ENCODE assay signal across 8 mouse cellular contexts in the genomic region with DNA sequence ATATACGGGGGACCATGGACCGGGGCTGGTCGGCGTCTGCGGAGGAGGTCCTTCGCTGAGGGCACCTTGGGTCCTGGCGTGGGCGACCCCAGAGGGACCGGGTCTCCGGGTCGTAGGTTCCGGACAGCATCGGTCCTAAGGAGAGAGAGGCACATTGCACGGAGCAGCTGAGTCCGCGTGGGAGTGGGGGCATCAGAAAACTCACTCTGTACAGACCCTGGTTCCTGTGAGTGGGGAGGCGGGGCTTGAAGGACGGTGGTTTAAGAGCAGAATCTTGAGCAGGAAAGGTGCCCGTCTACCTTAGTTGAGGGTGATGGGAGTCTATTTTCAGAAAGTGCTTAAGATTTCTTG. TPM values are rescaled to one million over a fixed set of nuclear protein-coding genes. Genes with fewer than 3 reads are reported as not detected.
DNase-seq lines count a peak whose midpoint lies in the region; ATAC-seq and TF ChIP-seq lines count a peak whose summit lies in the region.

No protein-coding gene starts in this region.

- H3K4me3 ChIP-seq in CH12.LX (replicated peaks in 1 of 3; ENCODE audit: low read depth in 2 of 3, low read length in 2 of 3, poor library complexity in 1 of 3): peak overlapping the region; percentile 78 to 93 (median 89)
- H3K4me3 ChIP-seq in erythroblast, embryonic 14.5 days (replicated peaks): peak overlapping the region; percentile 70
- H3K4me3 ChIP-seq in intestine, postnatal 0 days (ENCODE audit: low read depth, low read length): peak overlapping the region; percentile 81
- peak overlapping the region; percentile 83 for H3K4me3 ChIP-seq in midbrain, postnatal 0 days (ENCODE audit: low read depth, low read length)

- H3K36me3 ChIP-seq in CH12.LX (replicated peaks in 1 of 2; ENCODE audit: control insufficient read depth in 1 of 2, insufficient read depth in 1 of 2, low read length in 1 of 2): peaks cover 28 to 45% of the 10 kb centered on the region in 2 experiments
- peaks cover 53% of the 10 kb centered on the region for H3K36me3 ChIP-seq in erythroblast, embryonic 14.5 days (ENCODE audit: control insufficient read depth)
- H3K36me3 ChIP-seq in intestine, postnatal 0 days (ENCODE audit: control insufficient read depth, insufficient read depth): peaks cover 31% of the 10 kb centered on the region
- H3K36me3 ChIP-seq in midbrain, postnatal 0 days (ENCODE audit: insufficient read depth, low read length): peaks cover 32% of the 10 kb centered on the region

- H3K27me3 ChIP-seq in CH12.LX (replicated peaks): no peaks in the 10 kb centered on the region
- H3K27me3 ChIP-seq in erythroblast, embryonic 14.5 days (ENCODE audit: control insufficient read depth): no peaks in the 10 kb centered on the region
- H3K27me3 ChIP-seq in intestine, postnatal 0 days (replicated peaks; ENCODE audit: control insufficient read depth, insufficient read depth, low read length): no peaks in the 10 kb centered on the region
- no peaks in the 10 kb centered on the region for H3K27me3 ChIP-seq in midbrain, postnatal 0 days (ENCODE audit: insufficient read depth, low read length)

- TF ChIP-seq EP300 in CH12.LX (IDR thresholded peaks at IDR 0.05; ENCODE audit: low read length): no peak

- dilution Hi-C loops in CH12.LX (cut with MboI; ENCODE audit: extremely low pct_ligation_motif_present, extremely low pct_unique_long_range_greater_than_20kb, low sequenced_read_pairs): no loop called here

- 0 out of 2 replicates have a peak overlapping the region, but pooled peaks have one; percentile 23 for H3K27ac ChIP-seq in CH12.LX (ENCODE audit: insufficient read depth, low read depth)
- peak overlapping the region; percentile 98 for H3K27ac ChIP-seq in intestine, postnatal 0 days (ENCODE audit: low read depth, low read length)
- H3K27ac ChIP-seq in midbrain, postnatal 0 days (ENCODE audit: low read depth, low read length): peak overlapping the region; percentile 95

- H3K4me2 ChIP-seq in CH12.LX (ENCODE audit: insufficient read depth, low read depth, poor library complexity, severe bottlenecking): peak overlapping the region; percentile 83
- H3K4me2 ChIP-seq in intestine, postnatal 0 days (replicated peaks; ENCODE audit: low read depth): peak overlapping the region; percentile 85
- H3K4me2 ChIP-seq in midbrain, postnatal 0 days (ENCODE audit: low read depth, low read length, poor library complexity, severe bottlenecking): peak overlapping the region; percentile 79

- TF ChIP-seq CTCF in CH12.LX (conservative IDR thresholded peaks at IDR 0.05 in 1 of 2, IDR thresholded peaks at IDR 0.05 in 1 of 2; ENCODE audit: low read depth in 2 of 2, low read length in 2 of 2): no peak
- TF ChIP-seq CTCF in intestine, postnatal 0 days (IDR thresholded peaks at IDR 0.05; ENCODE audit: low read depth): no peak
- TF ChIP-seq CTCF in midbrain, postnatal 0 days (IDR thresholded peaks at IDR 0.05): no peak

- H3K4me1 ChIP-seq in CH12.LX (ENCODE audit: control insufficient read depth in 1 of 2, insufficient read depth in 2 of 2): peaks cover 0 to 29% of the 10 kb centered on the region in 2 experiments; a peak in 2 of 4 replicates
- peaks cover 32% of the 10 kb centered on the region for H3K4me1 ChIP-seq in erythroblast, embryonic 14.5 days (ENCODE audit: control insufficient read depth)
- peaks cover 9% of the 10 kb centered on the region; the same call in 1 of the 2 replicates for H3K4me1 ChIP-seq in intestine, postnatal 0 days (replicated peaks; ENCODE audit: control insufficient read depth, insufficient read depth, low read length)
- H3K4me1 ChIP-seq in midbrain, postnatal 0 days (ENCODE audit: insufficient read depth, low read length): peaks cover 5% of the 10 kb centered on the region

- no peak for TF ChIP-seq POLR2A in CH12.LX (IDR thresholded peaks at IDR 0.05; ENCODE audit: low read depth, low read length)

- WGBS in intestine, postnatal 0 days: 0% methylated on average over 19 of the region's 19 CpGs
- under 1% methylated on average over 19 of the region's 19 CpGs for WGBS in midbrain, postnatal 0 days

- no peaks in the 10 kb centered on the region for H3K9me3 ChIP-seq in CH12.LX (replicated peaks; ENCODE audit: low read length)
- no peaks in the 10 kb centered on the region for H3K9me3 ChIP-seq in erythroblast, embryonic 14.5 days (ENCODE audit: control insufficient read depth, low read length)
- H3K9me3 ChIP-seq in intestine, postnatal 0 days (ENCODE audit: control insufficient read depth): no peaks in the 10 kb centered on the region
- no peaks in the 10 kb centered on the region for H3K9me3 ChIP-seq in midbrain, postnatal 0 days (ENCODE audit: low read length)

- TF ChIP-seq RAD21 in CH12.LX (IDR thresholded peaks at IDR 0.05; ENCODE audit: low read depth, low read length): no peak

- in situ Hi-C loops in CH12.LX (cut with MboI; ENCODE audit: low pct_ligation_motif_present, low pct_unique_long_range_greater_than_20kb, low sequenced_read_pairs): no loop called here

- peak; percentile 20; the same call in 1 of the 2 replicates for ATAC-seq in intestine, postnatal 0 days
- ATAC-seq in midbrain, postnatal 0 days (ENCODE audit: low FRiP score): no peak; the same call in 1 of the 2 replicates

- peaks cover 15% of the 10 kb centered on the region for H3K79me2 ChIP-seq in CH12.LX (replicated peaks; ENCODE audit: control insufficient read depth, extremely low read depth, insufficient read depth, poor library complexity, severe bottlenecking)

- peak overlapping the region; percentile 92 for H3K9ac ChIP-seq in CH12.LX (ENCODE audit: insufficient read depth, low read depth)
- H3K9ac ChIP-seq in intestine, postnatal 0 days (ENCODE audit: low read depth, low read length): peak overlapping the region; percentile 93
- H3K9ac ChIP-seq in midbrain, postnatal 0 days (replicated peaks; ENCODE audit: low read length, poor library complexity, severe bottlenecking): peak overlapping the region; percentile 98

- intact Hi-C loops in heart, postnatal 25 days (cut with DNase I): loop anchor here (2.0 to 5.0 kb wide), 2 partner anchors 46 to 365 kb away; a partner anchor contains a TSS

- DNase-seq in heart, adult 8-10 months (ENCODE audit: low spot score): peak; percentile 19
- DNase-seq in heart, postnatal 25 days (ENCODE audit: low spot score): no peak
- peak; percentile 16 for DNase-seq in CH12.LX (ENCODE audit: extremely low read depth)
- DNase-seq in midbrain, postnatal 0 days (ENCODE audit: low spot score): no peak
- no peak for DNase-seq in layer of hippocampus, postnatal 36 days
- DNase-seq in cerebellum, postnatal 25 days: no peak

TF ChIP-seq in CH12.LX, 34 proteins besides CTCF, POLR2A, EP300 and RAD21 (continues in another document):
- TF ChIP-seq PAX5 (IDR thresholded peaks at IDR 0.05; ENCODE audit: low read length) (no peak), USF1 (IDR thresholded peaks at IDR 0.05; ENCODE audit: low read depth, low read length) (no peak), ZMIZ1 (IDR thresholded peaks at IDR 0.05; ENCODE audit: low read depth, low read length) (no peak), NELFE (IDR thresholded peaks at IDR 0.05; ENCODE audit: low read depth, low read length) (no peak), CHD2 (IDR thresholded peaks at IDR 0.05; ENCODE audit: low read length) (no peak), MAZ (IDR thresholded peaks at IDR 0.05; ENCODE audit: low read depth, low read length) (no peak)

RNA-seq across cellular contexts. Expression of a gene that starts 0.3 kb away (rescaled TPM):
- 10 to 100 TPM; 32.6 to 36.7 (median 34.0) TPM for total RNA-seq in heart, adult 8-10 months (2022)
- total RNA-seq in heart, postnatal 25 days (2021): 10 to 100 TPM; 30.6 to 31.4 TPM
- 9.4 and 9.7 TPM in 2 replicates for total RNA-seq in CH12.LX (2012; rRNA removed)
- total RNA-seq in CH12.LX (2014; rRNA removed): 4.4 and 5.3 TPM in 2 replicates
- polyA plus RNA-seq in CH12.LX (2012; ENCODE audit: insufficient read length, low read depth): 16.1 and 19.4 TPM in 2 replicates
- polyA plus RNA-seq in erythroblast, embryonic 14.5 days (2012): 0.96 and 1.3 TPM in 2 replicates
- 21.5 and 27.6 TPM in 2 replicates for polyA plus RNA-seq in intestine, postnatal 0 days (2015; fragmentation: Nextera tagmentation; extraction: Ambion mirVana)
- total RNA-seq in midbrain, postnatal 0 days (2014; rRNA removed): 51.4 and 53.4 TPM in 2 replicates
- 70.5 and 84.6 TPM in 2 replicates for polyA plus RNA-seq in midbrain, postnatal 0 days (2015; fragmentation: Nextera tagmentation; extraction: Ambion mirVana)
- total RNA-seq in layer of hippocampus, postnatal 36 days (2021): 10 to 100 TPM; 68.2 to 76.1 TPM

RNA-seq across cellular contexts. Expression of a gene that starts 0.8 kb away (rescaled TPM):
- 10 to 100 TPM; 12.9 to 15.7 (median 14.6) TPM for total RNA-seq in heart, adult 8-10 months (2022)
- 10 to 100 TPM; 17.1 to 18.9 TPM for total RNA-seq in heart, postnatal 25 days (2021)
- 18.5 and 21.2 TPM in 2 replicates for total RNA-seq in CH12.LX (2012; rRNA removed)
- total RNA-seq in CH12.LX (2014; rRNA removed): 16.5 and 20.9 TPM in 2 replicates
- polyA plus RNA-seq in CH12.LX (2012; ENCODE audit: insufficient read length, low read depth): 15.5 and 17.9 TPM in 2 replicates
- 0.58 and 0.82 TPM in 2 replicates for polyA plus RNA-seq in erythroblast, embryonic 14.5 days (2012)
- 16.9 and 17.3 TPM in 2 replicates for polyA plus RNA-seq in intestine, postnatal 0 days (2015; fragmentation: Nextera tagmentation; extraction: Ambion mirVana)
- total RNA-seq in midbrain, postnatal 0 days (2014; rRNA removed): 23.2 and 46.8 TPM in 2 replicates
- polyA plus RNA-seq in midbrain, postnatal 0 days (2015; fragmentation: Nextera tagmentation; extraction: Ambion mirVana): 18.2 and 20.2 TPM in 2 replicates
- total RNA-seq in layer of hippocampus, postnatal 36 days (2021): 10 to 100 TPM; 23.3 to 25.3 TPM

RNA-seq across cellular contexts. Expression of a gene that starts 28.8 kb away (rescaled TPM):
- 10 to 100 TPM; 33.4 to 69.1 (median 50.0) TPM for total RNA-seq in heart, adult 8-10 months (2022)
- 10 to 100 TPM; 45.4 to 93.0 TPM for total RNA-seq in heart, postnatal 25 days (2021)
- total RNA-seq in CH12.LX (2012; rRNA removed): 0.46 and 0.59 TPM in 2 replicates
- total RNA-seq in CH12.LX (2014; rRNA removed): 0.28 TPM in 1 of 2 replicates, not detected in the other
- 1.6 and 2.3 TPM in 2 replicates for polyA plus RNA-seq in CH12.LX (2012; ENCODE audit: insufficient read length, low read depth)
- not detected in 2 replicates for polyA plus RNA-seq in erythroblast, embryonic 14.5 days (2012)
- 416 and 455 TPM in 2 replicates for polyA plus RNA-seq in intestine, postnatal 0 days (2015; fragmentation: Nextera tagmentation; extraction: Ambion mirVana)
- total RNA-seq in midbrain, postnatal 0 days (2014; rRNA removed): 5.2 and 5.3 TPM in 2 replicates
- polyA plus RNA-seq in midbrain, postnatal 0 days (2015; fragmentation: Nextera tagmentation; extraction: Ambion mirVana): 4.2 and 5.2 TPM in 2 replicates
- 1 to 10 TPM; 7.8 to 9.3 TPM for total RNA-seq in layer of hippocampus, postnatal 36 days (2021)

RNA-seq across cellular contexts. Expression of a gene that starts 48.0 kb away (rescaled TPM):
- total RNA-seq in heart, adult 8-10 months (2022): 10 to 100 TPM; 62.1 to 77.4 (median 69.0) TPM
- total RNA-seq in heart, postnatal 25 days (2021): 10 to 100 TPM; 70.9 to 76.5 TPM
- total RNA-seq in CH12.LX (2012; rRNA removed) (41.0 and 47.8 TPM in 2 replicates), CH12.LX (2014; rRNA removed) (36.4 and 38.9 TPM in 2 replicates)
- 110 and 143 TPM in 2 replicates for polyA plus RNA-seq in CH12.LX (2012; ENCODE audit: insufficient read length, low read depth)
- polyA plus RNA-seq in erythroblast, embryonic 14.5 days (2012): 2.4 and 2.6 TPM in 2 replicates
- polyA plus RNA-seq in intestine, postnatal 0 days (2015; fragmentation: Nextera tagmentation; extraction: Ambion mirVana): 65.0 and 70.5 TPM in 2 replicates
- total RNA-seq in midbrain, postnatal 0 days (2014; rRNA removed): 107 and 115 TPM in 2 replicates
- 46.7 and 50.8 TPM in 2 replicates for polyA plus RNA-seq in midbrain, postnatal 0 days (2015; fragmentation: Nextera tagmentation; extraction: Ambion mirVana)
- total RNA-seq in layer of hippocampus, postnatal 36 days (2021): 10 to 100 TPM; 77.5 to 82.1 TPM

Comparison
In these comparisons a context has a peak if more than half of its experiments do, and no peak if none do; other contexts are left out.
1. DNase-seq: peak in heart, adult 8-10 months (single experiment) and CH12.LX (single experiment); none in heart, postnatal 25 days (single experiment), midbrain, postnatal 0 days (single experiment), layer of hippocampus, postnatal 36 days (0 of 2) and cerebellum, postnatal 25 days (0 of 2).
2. H3K27ac ChIP-seq: peak in every context shown above with its lines; median percentile 98 in intestine, postnatal 0 days; 95 in midbrain, postnatal 0 days; 23 in CH12.LX.
3. Peak in every context shown above with its lines, with median percentiles within 50 percentile points of each other: H3K4me2 ChIP-seq, H3K4me3 ChIP-seq and H3K9ac ChIP-seq.